Mouse (Mus musculus): ENCODE measurements around the gene Rpgr. TPM values are rescaled to one million over a fixed set of nuclear protein-coding genes. Genes with fewer than 3 reads are reported as not detected.

The Rpgr gene
- total RNA-seq (2022), result 10 to 100 TPM; 19.8 to 22.8 (median 21.9) TPM

DNA sequence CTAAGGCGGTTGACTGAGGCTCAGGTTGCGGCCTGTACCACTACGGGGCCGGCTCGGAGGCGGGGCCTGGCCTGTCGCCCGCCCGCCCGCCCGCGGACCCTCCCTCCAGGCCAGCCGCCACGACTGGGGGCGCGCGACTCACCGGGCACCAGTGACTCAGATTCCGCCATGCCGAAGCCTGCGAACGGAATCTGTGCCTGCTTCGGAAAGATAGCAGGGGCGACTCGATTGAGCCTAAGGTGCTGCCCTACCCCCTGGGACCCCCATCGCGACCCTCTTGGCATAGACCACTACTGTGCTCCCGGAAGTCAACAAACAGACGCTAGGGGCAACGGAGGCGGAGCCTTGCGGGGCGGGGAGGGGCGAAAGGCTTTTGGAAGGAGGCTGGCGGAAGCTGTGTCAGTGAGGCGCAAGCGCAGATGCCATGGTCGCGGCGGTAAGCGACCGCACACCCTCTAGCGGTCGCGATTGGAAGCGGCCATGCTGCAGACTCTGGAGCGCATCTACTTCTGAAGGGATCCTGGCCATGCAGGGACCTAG, at the start of gene Rpgr:
Gene Rpgr, minus strand, starts transcription at position 511 of the 540 bp plus-strand sequence.
- DNase-seq (ENCODE audit: low spot score in 2 of 2), result peak; percentile 75 to 87

DNA sequence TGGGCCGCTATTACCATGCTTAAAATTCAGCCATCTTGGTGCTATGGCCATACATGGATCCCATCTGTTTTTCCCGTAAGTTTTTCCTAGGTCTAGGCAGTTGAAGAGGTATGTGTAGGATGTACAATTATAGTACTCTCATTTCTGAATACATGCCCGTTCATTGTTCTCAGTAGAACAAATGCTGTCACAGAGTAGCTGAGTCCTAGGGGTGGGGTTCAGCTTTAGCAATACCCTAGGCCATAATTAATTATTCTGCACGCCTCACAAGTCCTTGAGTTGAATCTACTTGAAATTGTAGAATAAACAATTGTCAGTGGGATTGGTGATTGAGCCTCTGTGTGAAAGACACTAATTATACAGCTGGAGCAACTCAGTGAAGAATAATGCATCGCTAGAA, 41.5 kb upstream of the Rpgr start:
- DNase-seq (ENCODE audit: low spot score in 2 of 2), result no peak

DNA sequence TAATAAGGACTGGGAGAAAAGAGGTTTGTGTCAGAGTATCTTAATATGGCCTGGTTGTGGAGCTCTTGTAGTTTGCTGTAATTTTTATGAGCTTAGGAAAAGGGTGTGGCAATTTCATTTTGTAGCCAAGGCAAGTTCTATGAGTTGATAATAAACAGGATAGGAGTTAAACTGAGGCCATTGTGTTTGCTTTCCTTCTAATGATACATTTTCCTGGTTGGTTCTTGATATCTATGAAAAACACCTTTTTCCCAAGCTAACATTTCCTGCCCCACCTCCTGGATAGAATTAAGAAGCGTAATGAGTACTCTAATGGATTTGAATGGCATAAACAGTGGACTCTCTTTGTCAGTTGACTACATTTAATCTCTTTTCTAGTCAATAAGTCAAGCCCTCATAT, 41.1 kb upstream of the Rpgr start:
- DNase-seq (ENCODE audit: low spot score in 2 of 2), result no peak

DNA sequence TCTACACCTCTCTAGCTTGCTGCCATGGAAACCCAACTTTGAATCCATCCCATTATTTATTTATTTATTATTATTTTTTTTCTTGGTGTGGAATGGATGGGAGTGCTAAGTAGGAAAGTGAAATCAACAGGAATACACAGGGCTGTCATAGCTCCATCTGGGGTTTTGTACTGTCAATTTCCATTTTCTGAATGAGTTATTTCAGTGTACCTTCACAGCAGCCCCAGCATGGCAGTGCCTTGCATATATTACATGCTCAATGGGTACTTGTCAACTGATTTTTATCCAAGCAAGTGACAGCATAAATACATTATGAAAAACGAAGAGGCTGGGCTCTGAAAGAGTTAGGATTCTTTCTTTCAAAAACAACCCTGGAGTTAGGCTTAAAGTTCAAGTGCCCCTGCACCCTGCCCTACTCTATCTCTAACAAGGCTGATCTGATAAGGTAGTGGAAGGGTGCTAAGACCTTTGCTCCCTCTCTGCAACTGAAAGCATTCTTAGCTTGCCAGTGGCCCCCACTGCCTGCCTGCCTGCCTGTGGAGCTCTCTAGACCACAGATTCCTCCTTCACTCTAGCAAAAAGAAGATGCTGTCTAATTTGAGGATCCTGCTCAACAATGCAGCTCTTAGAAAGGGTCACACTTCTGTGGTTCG, 35.3 kb upstream of the Rpgr start, which contains the start of gene Otc:
Gene Otc, plus strand, starts transcription at position 454 of the 653 bp plus-strand sequence.
- DNase-seq (ENCODE audit: low spot score in 2 of 2), result no peak

DNA sequence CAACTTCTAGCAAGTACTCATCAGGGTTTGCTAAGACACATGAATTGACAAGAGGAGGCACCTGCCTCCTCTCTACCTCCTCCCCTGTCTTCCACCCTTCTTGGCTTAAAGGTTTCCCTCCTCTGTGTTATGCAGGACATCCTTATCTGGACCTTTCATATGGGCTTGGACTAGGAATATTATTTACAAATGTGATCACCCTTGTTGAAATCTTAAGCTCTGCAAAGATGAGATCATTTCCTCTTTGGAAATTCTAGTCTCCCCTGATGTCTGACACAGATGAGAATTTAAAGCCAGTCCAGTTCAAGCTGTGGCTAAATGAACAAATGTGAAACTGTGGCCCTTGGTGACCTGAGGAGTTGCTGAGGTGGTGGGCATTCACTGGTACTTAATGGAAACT, 34.6 kb upstream of the Rpgr start:
- no peak for DNase-seq (ENCODE audit: low spot score in 2 of 2)

DNA sequence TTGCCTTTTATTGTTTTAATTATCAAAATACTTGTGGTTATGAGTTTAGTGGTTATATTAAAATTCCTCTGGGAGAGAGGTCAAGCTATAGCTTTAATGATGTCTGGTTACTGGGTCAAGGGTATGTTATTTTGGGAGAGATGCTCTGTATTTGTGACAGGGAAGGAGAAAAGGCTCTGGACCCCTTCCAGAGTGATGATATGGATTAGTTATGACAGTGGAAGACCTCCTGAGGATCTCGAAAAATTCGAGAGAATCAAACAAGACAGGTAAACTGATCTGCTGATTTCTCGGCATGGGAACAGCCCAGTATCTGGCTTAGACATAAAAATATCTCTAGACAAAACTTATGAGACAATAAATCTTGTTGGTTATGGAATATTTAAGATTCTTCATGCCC, 27.2 kb upstream of the Rpgr start:
- DNase-seq (ENCODE audit: low spot score in 2 of 2), result no peak

DNA sequence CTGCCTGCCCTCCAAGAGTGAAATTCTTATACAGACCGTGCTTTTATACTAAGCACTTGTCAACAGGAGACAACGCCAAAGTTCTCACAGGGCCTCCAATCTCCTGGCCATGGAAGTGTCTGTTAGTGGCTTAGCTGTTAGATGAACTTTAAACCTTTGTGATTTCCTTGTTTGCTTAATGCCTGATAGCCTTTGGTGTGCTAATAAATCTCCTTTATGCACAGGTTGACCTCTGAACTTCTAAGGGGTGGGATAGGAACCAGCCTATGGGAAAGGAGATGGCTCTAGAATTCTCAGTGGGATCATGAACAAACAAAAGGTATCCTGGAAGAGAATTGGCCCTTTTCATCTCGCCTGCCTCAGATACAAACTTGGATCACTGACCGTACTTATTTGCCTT, 22.8 kb upstream of the Rpgr start:
- no peak for DNase-seq (ENCODE audit: low spot score in 2 of 2)

DNA sequence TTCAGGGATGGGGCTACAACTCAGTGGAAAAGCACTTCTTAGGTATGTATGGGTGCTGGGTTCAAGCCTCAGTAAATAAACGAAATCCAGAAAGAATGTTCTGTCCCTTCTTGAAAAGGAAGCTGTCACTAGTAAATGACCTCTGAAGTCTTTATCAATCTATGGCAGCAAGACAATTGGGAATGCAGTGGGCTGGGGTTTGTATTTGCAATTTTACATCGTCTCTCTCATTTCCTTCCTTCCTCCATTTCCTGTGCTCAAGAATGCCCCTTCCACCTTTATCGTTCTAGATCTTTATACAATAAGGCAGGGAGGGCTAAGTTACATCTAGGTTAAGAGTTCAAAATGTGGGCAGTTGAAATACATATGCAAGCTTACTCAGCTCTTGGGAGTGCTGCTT, 17.9 kb upstream of the Rpgr start:
- DNase-seq (ENCODE audit: low spot score in 2 of 2), result no peak

DNA sequence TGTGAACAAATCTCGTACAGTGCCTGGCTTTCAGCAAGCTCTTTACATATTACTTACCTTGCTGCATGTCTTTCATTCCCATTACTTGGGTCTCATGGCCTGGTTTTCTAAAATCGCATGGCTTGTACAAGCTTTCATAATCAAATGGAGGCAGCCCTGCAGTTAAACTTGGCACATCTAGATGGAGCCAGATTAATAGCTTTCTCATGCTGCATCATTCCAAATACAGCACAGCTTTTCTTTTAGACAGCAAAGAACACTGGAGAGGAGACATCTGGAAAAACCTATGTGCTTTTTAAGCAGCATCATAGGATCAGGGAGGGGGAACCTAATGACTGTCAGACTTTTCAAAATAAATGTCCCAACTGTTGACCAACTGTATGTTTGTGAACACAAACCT, 16.3 kb upstream of the Rpgr start:
- no peak for DNase-seq (ENCODE audit: low spot score in 2 of 2)

DNA sequence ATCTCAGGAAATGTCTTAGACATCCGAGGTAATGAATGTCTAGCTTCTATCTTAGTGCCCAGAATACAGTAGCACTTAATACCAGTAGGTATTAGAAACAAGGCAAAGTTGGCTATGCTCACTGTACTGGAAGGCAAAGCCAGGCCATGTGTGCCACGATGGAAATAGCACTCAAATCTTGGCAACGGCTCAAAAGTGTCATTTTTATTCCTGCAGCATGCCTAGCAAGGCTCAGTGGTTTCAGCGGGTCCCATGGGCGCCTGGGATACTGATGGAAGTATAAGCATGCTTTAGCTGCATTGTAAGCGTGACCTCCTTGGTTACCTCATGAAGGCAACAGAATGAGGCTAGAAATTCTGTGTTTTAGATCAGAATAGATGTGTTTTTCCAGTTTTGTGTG, 2.6 kb upstream of the Rpgr start:
- DNase-seq (ENCODE audit: low spot score in 2 of 2), result no peak

DNA sequence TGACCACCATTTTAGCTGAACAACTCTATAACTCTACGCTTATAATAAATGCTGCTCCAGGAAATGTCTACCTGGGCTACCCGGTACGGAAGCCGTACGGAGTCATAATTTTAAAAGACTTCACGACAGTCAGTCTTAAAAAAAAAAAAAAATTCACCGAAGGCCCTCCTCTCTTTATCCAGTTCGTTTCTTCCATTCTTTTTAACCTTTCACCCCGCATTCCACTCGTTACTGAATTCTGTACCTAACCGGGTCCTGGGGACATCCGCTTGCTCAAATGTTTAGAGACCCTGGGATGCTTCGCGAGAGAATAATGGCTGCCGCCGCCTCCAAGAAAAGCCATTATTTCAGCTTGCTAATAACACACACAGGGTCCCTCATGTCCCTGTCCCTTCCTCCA, 748 bp downstream of the Rpgr start:
- DNase-seq (ENCODE audit: low spot score in 2 of 2), result peak; percentile 8 to 43

DNA sequence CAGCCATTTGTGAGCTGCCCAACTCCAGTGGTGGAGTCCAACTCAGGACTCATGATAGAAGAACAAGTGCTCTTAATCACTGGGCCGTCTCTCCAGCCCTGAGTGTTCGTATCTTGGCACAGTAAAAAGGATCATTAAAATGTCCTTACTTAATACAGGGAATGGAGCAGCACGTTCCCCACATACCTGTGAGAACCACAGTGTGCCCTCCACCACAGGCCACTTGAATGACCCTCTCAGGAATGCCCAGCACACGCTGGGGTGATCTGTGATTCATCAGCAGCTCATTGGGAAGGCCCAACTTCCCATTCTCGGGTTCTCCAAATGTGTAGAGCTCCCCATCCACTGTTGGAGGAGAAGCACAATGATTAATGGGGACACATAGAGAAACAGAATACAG, 10.8 kb downstream of the Rpgr start:
- no peak for DNase-seq (ENCODE audit: low spot score in 2 of 2)

DNA sequence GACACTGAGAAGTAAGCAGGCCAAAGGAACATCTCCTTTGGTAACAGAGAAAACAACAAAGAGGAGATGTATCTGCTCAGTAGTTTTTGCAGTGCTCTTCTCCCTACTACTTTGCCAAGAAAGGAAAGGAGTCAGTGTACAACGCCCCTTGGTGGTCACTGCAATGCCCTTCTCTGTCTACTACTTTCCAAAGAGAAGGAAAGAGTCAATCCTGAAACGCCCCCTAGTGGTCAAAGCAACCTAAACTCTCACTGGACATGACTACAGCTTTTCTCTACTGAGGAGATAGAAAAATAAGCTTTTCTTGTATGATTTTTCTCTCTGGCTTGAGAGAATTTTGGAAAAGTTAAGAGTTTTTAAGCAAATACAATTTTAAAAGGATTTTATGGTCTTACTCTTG, 15.4 kb downstream of the Rpgr start:
- no peak for DNase-seq (ENCODE audit: low spot score in 2 of 2)

DNA sequence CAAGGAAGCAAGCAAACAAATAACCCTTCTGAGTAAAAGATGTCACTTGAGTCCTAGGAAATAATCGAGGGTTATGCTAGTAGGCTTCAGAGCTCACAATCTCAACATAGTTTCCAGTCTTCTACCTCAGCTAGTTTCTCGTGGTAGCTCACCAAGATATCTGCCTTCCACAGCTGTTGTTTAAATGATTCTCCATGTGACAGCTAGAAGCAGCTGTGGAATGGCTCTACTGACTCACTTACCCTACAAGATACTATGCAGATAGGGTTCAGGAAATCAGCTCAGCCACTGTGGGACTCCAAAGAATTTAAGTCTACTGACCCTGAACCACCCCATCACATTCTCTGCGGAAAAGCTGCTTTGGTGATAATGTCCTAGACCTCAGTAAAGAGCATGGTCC, 64.3 kb downstream of the Rpgr start:
- no peak for DNase-seq (ENCODE audit: low spot score in 2 of 2)

DNA sequence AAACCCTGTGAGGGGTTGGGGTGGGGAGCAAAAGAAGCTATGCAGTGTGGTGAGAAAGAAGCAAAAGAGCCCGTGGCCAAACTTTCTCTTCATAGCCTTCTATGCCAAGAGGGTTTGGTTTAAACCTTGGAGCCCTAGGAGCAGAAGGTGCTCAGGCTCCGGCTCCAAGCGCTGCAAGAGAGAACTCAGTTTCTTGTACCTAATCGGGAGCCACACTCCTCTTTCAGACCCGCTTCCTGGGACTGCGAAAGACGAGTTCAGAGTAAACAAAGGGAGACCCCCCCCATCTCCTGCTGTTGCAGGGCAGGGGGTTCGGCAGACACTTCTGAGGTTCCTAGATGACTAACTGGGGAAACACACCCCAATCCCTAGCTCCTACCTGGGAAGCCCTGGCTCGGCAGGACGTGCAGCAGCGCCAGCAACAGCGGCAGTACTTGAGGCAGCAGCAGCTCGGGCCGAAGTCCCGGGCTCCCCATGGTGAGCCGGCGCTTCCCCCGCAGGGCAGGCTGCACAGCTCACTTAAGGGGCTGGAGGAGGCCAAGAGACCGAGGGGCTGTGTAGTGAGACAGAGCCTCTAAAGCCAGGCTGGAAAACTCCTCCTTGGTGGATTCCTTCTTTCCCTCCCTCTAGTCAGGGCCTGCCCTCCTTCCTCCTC, 99.5 kb downstream of the Rpgr start, which contains the start of gene Srpx:
Gene Srpx, minus strand, starts transcription at position 645 of the 655 bp plus-strand sequence.
- no peak for DNase-seq (ENCODE audit: low spot score in 2 of 2)

DNA sequence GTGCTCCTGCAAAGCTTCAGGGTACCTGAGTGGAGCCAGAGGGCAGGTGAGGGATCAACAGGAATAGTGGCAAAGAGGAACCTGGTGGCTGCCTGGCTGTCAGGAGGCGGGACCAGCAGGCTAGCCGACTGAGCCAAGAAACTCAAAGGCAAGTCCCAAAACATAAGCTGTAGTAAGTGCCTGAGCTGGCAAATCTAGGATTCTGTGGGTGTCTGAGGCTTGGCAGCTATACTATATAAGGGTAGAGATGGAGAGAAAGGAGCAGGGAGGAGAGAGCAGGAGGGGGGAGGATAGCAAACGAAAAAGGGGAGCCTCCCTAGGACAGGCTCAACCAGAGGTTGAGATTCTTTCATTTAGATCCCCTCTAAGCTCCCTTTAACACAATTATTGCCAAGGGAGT, 100.9 kb downstream of the Rpgr start:
- peak in 1 of 2 experiments; percentile 40 for DNase-seq (ENCODE audit: low spot score in 2 of 2)

DNA sequence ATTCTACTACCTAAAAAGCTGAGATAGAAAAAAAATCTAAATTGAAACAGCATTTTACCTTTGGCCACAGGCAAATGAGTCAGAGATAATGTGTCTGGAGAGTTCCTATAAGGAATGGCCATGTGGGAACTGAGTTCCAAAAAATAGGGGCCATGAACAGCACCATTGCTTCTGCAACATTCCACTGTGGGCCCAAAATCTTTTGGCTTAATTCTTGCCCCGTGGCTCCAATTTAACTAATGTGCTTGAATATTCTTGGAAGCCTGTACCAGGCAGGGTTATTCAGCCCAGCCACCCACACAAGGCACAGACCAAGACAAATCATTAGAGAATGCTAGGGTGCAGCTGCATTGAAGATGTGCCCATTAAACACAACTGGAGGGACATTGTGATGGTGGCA, 106.0 kb downstream of the Rpgr start:
- no peak for DNase-seq (ENCODE audit: low spot score in 2 of 2)

DNA sequence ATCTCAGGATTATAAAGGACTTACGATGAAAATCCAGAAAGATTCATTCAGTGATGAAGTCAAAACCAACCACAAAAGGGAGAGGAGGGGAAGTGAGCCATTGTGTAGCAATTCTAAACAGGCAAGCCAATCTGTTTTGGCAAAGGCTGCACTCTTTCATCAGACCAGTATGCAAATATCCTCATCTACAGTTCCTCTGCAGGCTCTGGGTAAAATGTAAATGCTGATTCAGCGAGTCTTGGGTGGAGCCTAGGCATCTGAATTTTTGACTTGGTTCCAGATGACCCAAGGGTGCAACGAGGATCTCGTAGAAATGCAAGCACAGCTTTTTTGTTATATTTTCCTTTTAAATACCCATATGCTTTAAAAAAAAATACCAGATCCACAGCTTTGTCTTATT, 108.2 kb downstream of the Rpgr start:
- DNase-seq (ENCODE audit: low spot score in 2 of 2), result no peak

DNA sequence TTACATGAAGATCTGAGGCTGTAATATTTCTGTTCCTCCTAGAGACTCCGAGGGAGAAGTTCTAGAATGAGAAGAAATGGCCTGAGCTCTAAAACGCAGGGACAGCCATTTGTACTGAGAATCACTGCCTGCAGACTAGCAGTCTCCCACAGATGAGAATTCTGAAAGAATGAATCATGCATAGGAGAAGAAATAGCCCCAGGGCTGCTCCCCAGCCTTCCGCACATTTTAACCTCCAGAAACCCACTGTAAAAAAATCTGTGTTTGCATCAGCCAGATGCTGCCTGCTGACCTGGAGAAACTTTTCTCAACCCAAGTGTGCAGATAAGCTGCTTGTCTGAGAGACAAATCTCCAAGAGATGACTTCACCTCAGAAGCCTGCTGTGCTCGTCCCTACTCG, 111.2 kb downstream of the Rpgr start:
- no peak for DNase-seq (ENCODE audit: low spot score in 2 of 2)

DNA sequence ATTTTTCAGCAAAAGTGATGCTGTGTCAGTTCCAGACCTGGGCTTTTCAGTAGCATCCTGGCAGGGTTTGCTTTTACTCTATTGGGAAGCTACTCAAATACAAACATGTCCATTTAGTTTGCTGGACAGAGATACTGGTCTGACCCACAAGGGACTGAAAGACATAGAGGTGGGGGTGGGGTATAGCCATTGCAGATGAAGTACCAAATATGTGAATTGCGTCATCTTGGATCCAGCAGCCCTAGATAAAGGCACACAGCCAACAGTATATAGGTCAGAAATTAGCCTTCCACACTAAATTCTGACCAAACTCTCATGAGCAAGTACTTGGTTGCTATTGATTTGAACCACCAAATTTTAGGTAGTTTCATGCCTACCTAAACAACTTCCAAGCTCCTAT, 114.0 kb downstream of the Rpgr start:
- no peak for DNase-seq (ENCODE audit: low spot score in 2 of 2)

DNA sequence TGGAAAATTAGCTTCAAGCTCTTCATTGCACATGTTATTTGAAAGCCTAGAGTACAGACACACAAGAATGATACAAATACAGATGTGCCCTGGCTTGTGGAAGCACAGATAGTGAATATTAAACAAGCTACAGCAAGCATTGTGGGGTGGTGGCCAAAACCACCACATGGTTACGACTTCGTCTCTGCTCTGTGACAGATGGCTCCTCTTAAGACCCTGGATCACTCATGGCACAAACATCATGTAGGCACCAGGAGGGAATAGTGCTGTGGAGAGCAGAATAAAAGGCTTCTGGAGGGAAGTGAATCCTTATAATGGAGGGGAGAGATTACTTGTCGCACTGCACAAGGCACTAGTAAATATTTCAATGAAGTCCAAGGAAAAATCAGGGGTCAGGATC, 120.9 kb downstream of the Rpgr start:
- no peak for DNase-seq (ENCODE audit: low spot score in 2 of 2)

DNA sequence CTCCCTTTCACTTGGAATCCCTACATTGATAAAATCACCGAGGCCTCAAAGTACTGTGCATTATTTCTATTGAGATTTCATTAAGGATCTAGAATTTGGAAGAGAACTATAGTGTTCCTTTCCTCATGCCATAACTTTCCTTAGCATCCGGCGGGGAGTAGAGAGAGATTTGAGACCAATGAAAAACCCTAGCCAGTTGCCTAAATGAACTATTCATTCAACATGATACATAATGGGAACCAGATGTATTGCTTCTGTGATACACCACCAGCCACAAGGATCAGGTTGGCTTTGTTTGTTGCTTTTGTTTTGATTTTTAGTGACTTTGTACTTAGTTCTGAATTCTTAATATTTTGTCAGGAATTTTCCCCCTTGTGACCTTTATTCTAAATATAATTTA, 136.3 kb downstream of the Rpgr start:
- no peak for DNase-seq (ENCODE audit: low spot score in 2 of 2)

DNA sequence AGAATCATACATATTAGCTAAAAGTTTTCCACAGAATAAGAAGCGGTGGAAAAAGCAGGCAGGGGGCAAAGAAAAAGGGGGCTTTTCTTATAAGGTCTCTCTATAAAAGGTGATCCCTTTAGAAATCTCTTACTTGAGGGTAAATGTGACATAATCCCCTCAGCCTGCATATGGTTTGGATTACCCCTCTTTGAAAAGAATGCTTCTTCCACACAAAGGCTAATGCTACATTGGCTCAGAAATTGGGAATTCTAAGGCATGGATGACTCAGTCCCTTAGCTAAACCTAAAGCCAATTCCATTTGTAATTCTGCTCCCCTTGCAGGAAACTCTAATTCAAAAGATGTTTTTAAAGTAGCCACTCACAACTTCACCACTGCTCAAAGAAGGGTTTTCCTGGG, 136.7 kb downstream of the Rpgr start:
- no peak for DNase-seq (ENCODE audit: low spot score in 2 of 2)

Measured in left cerebral cortex, adult 8-10 months (tissue).